9 mouse cellular contexts compared by ENCODE assay signal in genomic region chr4:56654327-56654726, GRCm38 (mm10).
DNase-seq lines count a peak whose midpoint lies in the region.
"Had no signal": no experiment of that assay in that cellular context is flagged by ENCODE, and none has a peak within 500 bp of the region (broad histone marks: within the 10 kb centered on the region; RNA-seq: fewer than 3 reads in every experiment).

No protein-coding gene starts in this region.

- DNase-seq in adrenal gland, postnatal 14 days = peak; percentile 40
- DNase-seq in adrenal gland, adult 8-10 months = no peak
- DNase-seq in lung, adult 18-20 months = peak; percentile 10 to 19
- no peak for DNase-seq in lung, postnatal 4 days
- DNase-seq in brain, adult 2 months (ENCODE audit: low read depth, low spot score) = peak; percentile 39
- DNase-seq in left cerebral cortex, adult 11 months (ENCODE audit: low spot score) = peak; percentile 44
- DNase-seq in kidney, adult 18-20 months = no peak
- DNase-seq in embryo, embryonic 9.5 days (ENCODE audit: extremely low spot score) = no peak
- DNase-seq: heart, postnatal 10 days had no signal

Comparison
In these comparisons a context has a peak if more than half of its experiments do, and no peak if none do; other contexts are left out.
1. DNase-seq: peak in adrenal gland, postnatal 14 days (single experiment), lung, adult 18-20 months (2 of 2), brain, adult 2 months (single experiment) and left cerebral cortex, adult 11 months (single experiment); none in adrenal gland, adult 8-10 months (single experiment), lung, postnatal 4 days (0 of 2), kidney, adult 18-20 months (single experiment) and embryo, embryonic 9.5 days (single experiment).